Comparison of ENCODE assay signal across 8 mouse cellular contexts in the genomic region with DNA sequence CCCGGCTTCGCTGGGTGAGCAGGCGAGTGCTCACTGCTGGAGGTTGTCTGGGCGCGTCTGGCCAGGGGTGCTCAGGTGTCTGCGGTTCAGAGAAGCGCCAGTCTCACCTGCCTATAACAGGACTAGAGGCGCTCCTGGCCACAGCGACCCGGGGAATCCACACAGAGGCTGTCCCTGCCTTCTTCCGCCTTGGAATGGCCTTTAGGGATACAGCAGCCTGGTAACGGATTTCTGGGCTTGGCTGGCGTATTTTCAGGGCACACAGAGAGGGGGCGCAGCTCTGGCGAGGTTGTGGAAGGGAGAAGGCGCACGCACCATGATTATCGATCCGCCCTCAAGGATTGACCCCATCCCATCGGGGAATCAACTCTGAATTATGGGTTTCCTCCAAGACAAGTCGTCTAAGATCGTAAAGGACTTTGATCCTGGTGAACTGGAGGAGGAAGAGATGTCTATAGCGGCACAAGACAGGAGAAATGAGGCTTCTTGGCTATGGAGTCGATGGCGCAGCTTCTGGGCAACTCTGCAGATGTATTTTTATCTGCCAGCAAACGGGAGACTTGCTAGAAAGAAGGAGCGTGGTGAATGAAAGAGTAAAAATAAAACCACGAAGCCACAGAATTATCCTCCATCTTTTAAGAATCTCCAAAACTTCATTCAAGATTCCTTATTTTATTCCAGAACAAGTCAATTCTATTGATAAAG. TPM values are rescaled to one million over a fixed set of nuclear protein-coding genes. Genes with fewer than 3 reads are reported as not detected.
DNase-seq lines count a peak whose midpoint lies in the region; ATAC-seq and TF ChIP-seq lines count a peak whose summit lies in the region.

No protein-coding gene starts in this region.

- peak overlapping the region; percentile 51 for H3K4me3 ChIP-seq in gastrocnemius, adult 2 months
- peak overlapping the region; percentile 72 for H3K4me3 ChIP-seq in ES-Bruce4 (ENCODE audit: low read depth, low read length)
- H3K4me3 ChIP-seq in forebrain, embryonic 11.5 days (ENCODE audit: low read depth, low read length) = 0 out of 2 replicates have a peak overlapping the region, but pooled peaks have one; percentile 10
- peak overlapping the region; percentile 55 for H3K4me3 ChIP-seq in limb, embryonic 10.5 days
- peak overlapping the region; percentile 26; the same call in 1 of the 2 replicates for H3K4me3 ChIP-seq in midbrain, postnatal 0 days (ENCODE audit: low read depth, low read length)

- intact Hi-C loops in gastrocnemius, adult 2 months (cut with DNase I) = no loop called here
- intact Hi-C loops in gastrocnemius, postnatal 36 days (cut with DNase I) = no loop called here

- TF ChIP-seq EP300 in ES-Bruce4 (IDR thresholded peaks at IDR 0.05; ENCODE audit: insufficient read depth, low read depth, low read length) = no peak

- peaks cover 2% of the 10 kb centered on the region for H3K4me1 ChIP-seq in ES-Bruce4 (ENCODE audit: control insufficient read depth, insufficient read depth, low read length)
- peaks cover 18% of the 10 kb centered on the region; the same call in 1 of the 2 replicates for H3K4me1 ChIP-seq in forebrain, embryonic 11.5 days (replicated peaks; ENCODE audit: control insufficient read depth, insufficient read depth, low read length)
- peaks cover 40% of the 10 kb centered on the region for H3K4me1 ChIP-seq in limb, embryonic 10.5 days
- peaks cover 11% of the 10 kb centered on the region; the same call in 1 of the 2 replicates for H3K4me1 ChIP-seq in midbrain, postnatal 0 days (ENCODE audit: insufficient read depth, low read length)

- no peaks in the 10 kb centered on the region for H3K9me3 ChIP-seq in ES-Bruce4 (replicated peaks; ENCODE audit: control insufficient read depth, insufficient read depth, low read length, poor library complexity, severe bottlenecking)
- no peaks in the 10 kb centered on the region for H3K9me3 ChIP-seq in forebrain, embryonic 11.5 days (ENCODE audit: control insufficient read depth, low read length)
- no peaks in the 10 kb centered on the region for H3K9me3 ChIP-seq in limb, embryonic 10.5 days (replicated peaks)
- H3K9me3 ChIP-seq in midbrain, postnatal 0 days (ENCODE audit: low read length) = no peaks in the 10 kb centered on the region

- H3K27ac ChIP-seq in gastrocnemius, adult 2 months = no peak overlapping the region
- H3K27ac ChIP-seq in ES-Bruce4 (ENCODE audit: insufficient read depth, low read length) = no peak overlapping the region
- no peak overlapping the region for H3K27ac ChIP-seq in forebrain, embryonic 11.5 days (ENCODE audit: low read depth, low read length)
- H3K27ac ChIP-seq in limb, embryonic 10.5 days = no peak overlapping the region
- no peak overlapping the region for H3K27ac ChIP-seq in midbrain, postnatal 0 days (ENCODE audit: low read depth, low read length)

- no peaks in the 10 kb centered on the region for H3K36me3 ChIP-seq in ES-Bruce4 (ENCODE audit: control insufficient read depth, insufficient read depth, low read length, poor library complexity, severe bottlenecking)
- no peaks in the 10 kb centered on the region for H3K36me3 ChIP-seq in forebrain, embryonic 11.5 days (ENCODE audit: control insufficient read depth, insufficient read depth, low read length)
- H3K36me3 ChIP-seq in limb, embryonic 10.5 days = no peaks in the 10 kb centered on the region
- H3K36me3 ChIP-seq in midbrain, postnatal 0 days (ENCODE audit: insufficient read depth, low read length) = no peaks in the 10 kb centered on the region

- no peak for TF ChIP-seq POLR2A in ES-Bruce4 (IDR thresholded peaks at IDR 0.05; ENCODE audit: insufficient read depth, low read length)

- H3K27me3 ChIP-seq in ES-Bruce4 (ENCODE audit: control insufficient read depth, insufficient read depth, low read length, poor library complexity, severe bottlenecking) = 0 out of 2 replicates have a peak, but pooled peaks cover 2% of the 10 kb centered on the region
- H3K27me3 ChIP-seq in forebrain, embryonic 11.5 days (ENCODE audit: control insufficient read depth, insufficient read depth, low read length) = peaks cover 55% of the 10 kb centered on the region
- peaks cover 76% of the 10 kb centered on the region for H3K27me3 ChIP-seq in limb, embryonic 10.5 days (ENCODE audit: low read depth, poor library complexity, severe bottlenecking)
- peaks cover 45% of the 10 kb centered on the region for H3K27me3 ChIP-seq in midbrain, postnatal 0 days (ENCODE audit: insufficient read depth, low read length)

- no peak for DNase-seq in gastrocnemius, adult 2 months
- no peak for DNase-seq in gastrocnemius, postnatal 36 days
- peak; percentile 69 for DNase-seq in forebrain, embryonic 11.5 days (ENCODE audit: low spot score)
- peak; percentile 61 for DNase-seq in limb, embryonic 10.5 days (ENCODE audit: low spot score)
- no peak for DNase-seq in midbrain, postnatal 0 days (ENCODE audit: low spot score)
- DNase-seq in spleen, adult 12 weeks (ENCODE audit: low spot score) = no peak
- no peak for DNase-seq in gastrocnemius, postnatal 25 days

- peak overlapping the region; percentile 33 for H3K4me2 ChIP-seq in forebrain, embryonic 11.5 days (ENCODE audit: low read depth, low read length, severe bottlenecking)
- peak overlapping the region; percentile 77 for H3K4me2 ChIP-seq in midbrain, postnatal 0 days (ENCODE audit: low read depth, low read length, poor library complexity, severe bottlenecking)

- no peak for ATAC-seq in forebrain, embryonic 11.5 days (replicated peaks; ENCODE audit: low FRiP score)
- ATAC-seq in midbrain, postnatal 0 days (ENCODE audit: low FRiP score) = no peak

- TF ChIP-seq CTCF in gastrocnemius, adult 2 months (IDR thresholded peaks at IDR 0.05) = no peak
- TF ChIP-seq CTCF in ES-Bruce4 (IDR thresholded peaks at IDR 0.05; ENCODE audit: low read depth, low read length) = peak; percentile 58
- peak; percentile 50 for TF ChIP-seq CTCF in midbrain, postnatal 0 days (IDR thresholded peaks at IDR 0.05)

- H3K9ac ChIP-seq in ES-Bruce4 (ENCODE audit: low read depth, poor library complexity, severe bottlenecking) = peak overlapping the region; percentile 57
- no peak overlapping the region for H3K9ac ChIP-seq in forebrain, embryonic 11.5 days (ENCODE audit: low read length)
- no peak overlapping the region for H3K9ac ChIP-seq in midbrain, postnatal 0 days (replicated peaks; ENCODE audit: low read length, poor library complexity, severe bottlenecking)

- WGBS in forebrain, embryonic 11.5 days = 7% methylated on average over 28 of the region's 28 CpGs
- WGBS in limb, embryonic 10.5 days = 7% methylated on average over 28 of the region's 28 CpGs
- WGBS in midbrain, postnatal 0 days = 8% methylated on average over 28 of the region's 28 CpGs

RNA-seq across cellular contexts. Expression of gene Ovol2, which starts 1.3 kb away (rescaled TPM):
- not detected for total RNA-seq in gastrocnemius, adult 2 months (2021)
- not detected for total RNA-seq in gastrocnemius, postnatal 36 days (2021)
- polyA plus RNA-seq in ES-Bruce4 (2011; ENCODE audit: insufficient read depth, insufficient read length, low read depth, missing spikeins) = 10.6 and 11.1 TPM in 2 replicates
- polyA plus RNA-seq in forebrain, embryonic 11.5 days (2014; fragmentation: Nextera tagmentation; extraction: Ambion mirVana) = 0.24 TPM in 1 of 2 replicates, not detected in the other
- polyA plus RNA-seq in limb, embryonic 10.5 days (2016; fragmentation: Nextera tagmentation; extraction: Ambion mirVana) = 0.41 and 0.97 TPM in 2 replicates
- total RNA-seq in midbrain, postnatal 0 days (2014; rRNA removed) = not detected in 2 replicates
- not detected in 2 replicates for polyA plus RNA-seq in midbrain, postnatal 0 days (2015; fragmentation: Nextera tagmentation; extraction: Ambion mirVana)
- total RNA-seq in gastrocnemius, postnatal 25 days (2021) = not detected

RNA-seq across cellular contexts. Expression of gene Kat14, which starts 35.5 kb away (rescaled TPM):
- 10 to 100 TPM; 21.3 to 25.4 TPM for total RNA-seq in gastrocnemius, adult 2 months (2021)
- total RNA-seq in gastrocnemius, postnatal 36 days (2021) = 10 to 100 TPM; 15.4 to 19.4 TPM
- 40.4 and 42.9 TPM in 2 replicates for polyA plus RNA-seq in ES-Bruce4 (2011; ENCODE audit: insufficient read depth, insufficient read length, low read depth, missing spikeins)
- polyA plus RNA-seq in forebrain, embryonic 11.5 days (2014; fragmentation: Nextera tagmentation; extraction: Ambion mirVana) = 39.9 and 44.9 TPM in 2 replicates
- 68.7 and 71.3 TPM in 2 replicates for polyA plus RNA-seq in limb, embryonic 10.5 days (2016; fragmentation: Nextera tagmentation; extraction: Ambion mirVana)
- 24.5 and 37.7 TPM in 2 replicates for total RNA-seq in midbrain, postnatal 0 days (2014; rRNA removed)
- 17.7 and 19.2 TPM in 2 replicates for polyA plus RNA-seq in midbrain, postnatal 0 days (2015; fragmentation: Nextera tagmentation; extraction: Ambion mirVana)
- 10 to 100 TPM; 16.9 to 20.9 TPM for total RNA-seq in gastrocnemius, postnatal 25 days (2021)

RNA-seq across cellular contexts. Expression of gene Pet117, which starts 35.5 kb away (rescaled TPM):
- total RNA-seq in gastrocnemius, adult 2 months (2021) = 1 to 10 TPM; 5.2 to 8.4 TPM
- total RNA-seq in gastrocnemius, postnatal 36 days (2021) = 1 to 10 TPM; 4.5 to 5.6 TPM
- polyA plus RNA-seq in ES-Bruce4 (2011; ENCODE audit: insufficient read depth, insufficient read length, low read depth, missing spikeins) = 8.6 and 9.1 TPM in 2 replicates
- polyA plus RNA-seq in forebrain, embryonic 11.5 days (2014; fragmentation: Nextera tagmentation; extraction: Ambion mirVana) = 4.7 TPM in 1 of 2 replicates, not detected in the other
- polyA plus RNA-seq in limb, embryonic 10.5 days (2016; fragmentation: Nextera tagmentation; extraction: Ambion mirVana) = 2.3 TPM in 1 of 2 replicates, not detected in the other
- not detected in 2 replicates for total RNA-seq in midbrain, postnatal 0 days (2014; rRNA removed)
- 3.8 TPM in 1 of 2 replicates, not detected in the other for polyA plus RNA-seq in midbrain, postnatal 0 days (2015; fragmentation: Nextera tagmentation; extraction: Ambion mirVana)
- total RNA-seq in gastrocnemius, postnatal 25 days (2021) = 1 to 10 TPM; 5.8 to 6.5 TPM

Comparison
In these comparisons a context has a peak if more than half of its experiments do, and no peak if none do; other contexts are left out.
1. DNase-seq: peak in forebrain, embryonic 11.5 days (single experiment) and limb, embryonic 10.5 days (single experiment); none in gastrocnemius, adult 2 months (single experiment), gastrocnemius, postnatal 36 days (0 of 2), midbrain, postnatal 0 days (single experiment), spleen, adult 12 weeks (single experiment) and gastrocnemius, postnatal 25 days (single experiment).
2. H3K4me3 ChIP-seq: peak in every context shown above with its lines; median percentile 72 in ES-Bruce4; 55 in limb, embryonic 10.5 days; 51 in gastrocnemius, adult 2 months; 26 in midbrain, postnatal 0 days; 10 in forebrain, embryonic 11.5 days.